Comparison of ENCODE assay signal across 10 mouse cellular contexts in genomic region chr13:112578041-112578440, GRCm38 (mm10). TPM values are rescaled to one million over a fixed set of nuclear protein-coding genes. Genes with fewer than 3 reads are reported as not detected.
DNase-seq lines count a peak whose midpoint lies in the region; TF ChIP-seq lines count a peak whose summit lies in the region.
"Not testable (repeated sequence)": the region's sequence is repeated elsewhere in the genome, so short reads cannot be mapped to it uniquely, and the experiment has no call there.
"Had no signal": no experiment of that assay in that cellular context is flagged by ENCODE, and none has a peak within 500 bp of the region (broad histone marks: within the 10 kb centered on the region; RNA-seq: fewer than 3 reads in every experiment).

No protein-coding gene starts in this region.

- not testable (repeated sequence) for H3K9ac ChIP-seq in heart, adult 2 months (ENCODE audit: low read depth, low read length)

- not testable (repeated sequence) for H3K4me2 ChIP-seq in myocyte (ENCODE audit: low read depth)

- not testable (repeated sequence) for H3K4me3 ChIP-seq in heart, adult 2 months; myocyte

- H3K4me1 ChIP-seq in heart, adult 2 months (ENCODE audit: control insufficient read depth, insufficient read depth, low read length), result not testable (repeated sequence)

- not testable (repeated sequence) for H3K36me3 ChIP-seq in heart, adult 2 months (ENCODE audit: control insufficient read depth, insufficient read depth, low read length); myocyte (ENCODE audit: control insufficient read depth, insufficient read depth)

- TF ChIP-seq CTCF in heart, adult 2 months (IDR thresholded peaks at IDR 0.05), result not testable (repeated sequence)

- intact Hi-C loops in heart, adult 2 months (cut with DNase I), result not testable (repeated sequence)

- DNase-seq in adrenal gland, postnatal 10 days, result peak; percentile 100
- DNase-seq in cerebellum, postnatal 4 days (ENCODE audit: low spot score in 2 of 2), result peak; percentile 100
- DNase-seq in heart, adult 2 months, result peak; percentile 99 to 100
- DNase-seq in kidney, postnatal 36 days, result peak; percentile 96 to 97
- DNase-seq in left cerebral cortex, adult 9 months (ENCODE audit: low spot score in 2 of 2), result peak; percentile 96 to 100
- DNase-seq in spleen, postnatal 14 days (ENCODE audit: low spot score in 2 of 2), result peak; percentile 100
- peak; percentile 100 for DNase-seq in urinary bladder, postnatal 25 days (ENCODE audit: low spot score)

- H3ac ChIP-seq in myocyte (ENCODE audit: control insufficient read depth, insufficient read length), result not testable (repeated sequence)

- not testable (repeated sequence) for H3K79me2 ChIP-seq in heart, adult 2 months (replicated peaks; ENCODE audit: control insufficient read depth, insufficient read depth, low read length); myocyte (ENCODE audit: control insufficient read depth, insufficient read depth)

- H3K27me3 ChIP-seq in heart, adult 2 months (ENCODE audit: control insufficient read depth, insufficient read depth, low read length), result not testable (repeated sequence)
- peaks cover 20% of the 10 kb centered on the region for H3K27me3 ChIP-seq in myocyte (ENCODE audit: control insufficient read depth, insufficient read depth, insufficient read length)

- 90% methylated on average over 11 of the region's 11 CpGs for WGBS in heart, adult 2 months

- TF ChIP-seq POLR2A in heart, adult 2 months (IDR thresholded peaks at IDR 0.05; ENCODE audit: insufficient read depth, low read depth, low read length); myocyte (IDR thresholded peaks at IDR 0.05; ENCODE audit: insufficient read length, low read depth): not testable (repeated sequence)

- not testable (repeated sequence) for H3K27ac ChIP-seq in heart, adult 2 months

- TF ChIP-seq EP300 in heart, adult 2 months (IDR thresholded peaks at IDR 0.05; ENCODE audit: insufficient read depth, low read depth, low read length), result not testable (repeated sequence)

TF ChIP-seq in myocyte, 11 proteins besides CTCF, POLR2A, EP300 and RAD21:
- TF ChIP-seq CEBPB (IDR thresholded peaks at IDR 0.05; ENCODE audit: insufficient read depth, poor library complexity, severe bottlenecking) (0 out of 2 replicates have a peak, but pooled peaks have one; percentile 42), TCF12 (IDR thresholded peaks at IDR 0.05; ENCODE audit: insufficient read depth, poor library complexity, severe bottlenecking) (peak; percentile 31)

RNA-seq across cellular contexts. Expression of gene Il31ra, which starts 16.1 kb away (rescaled TPM):
- under 1 TPM; 0.21 to 0.27 TPM for total RNA-seq in adrenal gland, postnatal 10 days (2021)
- not detected for total RNA-seq in heart, adult 2 months (2021)
- polyA plus RNA-seq in heart, adult 2 months (2012; rRNA removed), result not detected in 2 replicates
- polyA plus RNA-seq in myocyte (2012; fragmentation: generic; extraction: Trizol), result not detected
- total RNA-seq: liver, adult 2 months had no signal
- polyA plus RNA-seq: forebrain, embryonic 10.5 days; liver, adult 2 months had no signal
